Mouse (Mus musculus) heart, embryonic 13.5 days (tissue): ENCODE results near the gene Gm11077. TPM values are rescaled to one million over a fixed set of nuclear protein-coding genes. Genes with fewer than 3 reads are reported as not detected.

ENCODE experiments used
- ATAC-seq: fragments of 200-750 bp; cut with Nextera tagmentation; 2 replicates; pipeline ENCODE4 v1.8.0; 2017; ENCODE audit warnings: moderate TSS enrichment; ENCODE audit not compliant: insufficient number of reproducible peaks, low FRiP score, low TSS enrichment; ENCODE audit errors: extremely low read depth
- H3K27ac ChIP-seq: fragments of 300-500 bp; sonication (generic); replicated peaks from 2 replicates; pipeline ENCODE4 v1.5.1; 2015; ENCODE audit warnings: moderate library complexity, mild to moderate bottlenecking, inconsistent platforms
- H3K27me3 ChIP-seq: fragments of 300-500 bp; sonication (generic); replicated peaks from 2 replicates; pipeline ENCODE4 v1.6.1; 2015; ENCODE audit warnings: mild to moderate bottlenecking, inconsistent platforms
- H3K36me3 ChIP-seq: fragments of 300-500 bp; sonication (generic); 2 replicates; pipeline ENCODE4 v1.6.1; 2015; ENCODE audit warnings: mild to moderate bottlenecking, inconsistent platforms
- H3K4me1 ChIP-seq: fragments of 300-500 bp; sonication (generic); 2 replicates; pipeline ENCODE4 v1.6.1; 2015; ENCODE audit warnings: inconsistent platforms
- H3K4me2 ChIP-seq: fragments of 300-500 bp; sonication (generic); 2 replicates; pipeline ENCODE4 v1.6.1; 2015; ENCODE audit warnings: inconsistent platforms, mild to moderate bottlenecking, moderate library complexity
- H3K4me3 ChIP-seq: fragments of 300-500 bp; sonication (generic); 2 replicates; pipeline ENCODE4 v1.5.1; 2015; ENCODE audit warnings: moderate library complexity, mild to moderate bottlenecking, inconsistent platforms
- H3K9ac ChIP-seq: fragments of 300-500 bp; sonication (generic); 2 replicates; pipeline ENCODE4 v1.6.1; 2015; ENCODE audit warnings: inconsistent platforms, mild to moderate bottlenecking, moderate library complexity
- H3K9me3 ChIP-seq: fragments of 300-500 bp; sonication (generic); 2 replicates; pipeline ENCODE4 v1.6.1; 2016; ENCODE audit warnings: inconsistent platforms
- WGBS: fragments of 180-500 bp; shearing (Covaris S2); methylation state at CpG from one replicate; pipeline ENCODE4 v1.1.7; 2015; ENCODE audit warnings: mixed read lengths; 5-methylcytosine and 5-hydroxymethylcytosine counted together
- polyA plus RNA-seq: library from polyadenylated mRNA; unstranded; fragments of >200 nt; fragmentation: Nextera tagmentation; extraction: Ambion mirVana; gene quantifications from 2 replicates; pipeline ENCODE4 v1.2.1, GENCODE M21; 2015

The Gm11077 gene
- polyA plus RNA-seq, 1 experiment from 2014 or later = not detected

GRCm38 (mm10) chr6:140798841-140799240 is 69.8 kb downstream of the Gm11077 start:
- Histone ChIP-seq H3K9me3 (no peaks in the 10 kb centered on the region), H3K4me1 (no peaks in the 10 kb centered on the region), H3K4me3 (no peak overlapping the region), H3K9ac (no peak overlapping the region), H3K27ac (no peak overlapping the region), H3K27me3 (no peaks in the 10 kb centered on the region), H3K4me2 (no peak overlapping the region), H3K36me3 (no peaks in the 10 kb centered on the region)
- no peak for ATAC-seq
- 63% methylated on average over 3 of the region's 3 CpGs for WGBS

DNA sequence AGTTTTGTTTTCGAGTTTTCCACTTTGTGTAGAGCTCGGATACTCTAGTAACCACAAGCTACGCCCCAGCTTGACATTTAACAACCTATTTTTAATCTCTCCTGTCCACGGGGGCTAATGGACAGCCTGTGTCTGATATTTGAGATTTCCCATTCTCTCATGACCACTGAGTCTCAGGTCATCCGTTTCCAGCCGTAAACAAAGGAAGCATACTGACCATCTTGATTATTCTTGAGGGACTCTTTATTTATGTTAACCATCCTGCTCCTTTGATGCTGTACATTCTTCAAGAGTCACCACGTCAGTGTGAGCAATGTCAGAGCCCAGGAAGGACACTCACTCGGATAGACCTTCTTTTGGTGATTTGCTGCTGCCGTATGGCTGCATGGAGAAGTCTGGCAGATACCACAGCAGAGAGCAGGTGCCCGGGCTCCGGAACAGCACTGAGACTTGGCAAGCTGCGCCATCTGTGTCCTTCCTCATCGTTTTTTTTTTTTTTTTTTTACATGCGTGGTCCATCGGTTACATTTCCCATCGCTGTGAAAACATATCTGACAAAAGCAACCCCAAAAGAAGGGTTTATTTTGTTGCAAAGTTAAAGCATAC is 70.5 kb downstream of the Gm11077 start:
- H3K4me3 ChIP-seq = no peak overlapping the region
- no peaks in the 10 kb centered on the region for H3K4me1 ChIP-seq
- no peak overlapping the region for H3K4me2 ChIP-seq
- no peaks in the 10 kb centered on the region for H3K27me3 ChIP-seq
- no peak overlapping the region for H3K9ac ChIP-seq
- H3K9me3 ChIP-seq = no peaks in the 10 kb centered on the region
- 75% methylated on average over 16 of the region's 16 CpGs for WGBS
- no peak for ATAC-seq
- no peak overlapping the region for H3K27ac ChIP-seq
- H3K36me3 ChIP-seq = no peaks in the 10 kb centered on the region

DNA sequence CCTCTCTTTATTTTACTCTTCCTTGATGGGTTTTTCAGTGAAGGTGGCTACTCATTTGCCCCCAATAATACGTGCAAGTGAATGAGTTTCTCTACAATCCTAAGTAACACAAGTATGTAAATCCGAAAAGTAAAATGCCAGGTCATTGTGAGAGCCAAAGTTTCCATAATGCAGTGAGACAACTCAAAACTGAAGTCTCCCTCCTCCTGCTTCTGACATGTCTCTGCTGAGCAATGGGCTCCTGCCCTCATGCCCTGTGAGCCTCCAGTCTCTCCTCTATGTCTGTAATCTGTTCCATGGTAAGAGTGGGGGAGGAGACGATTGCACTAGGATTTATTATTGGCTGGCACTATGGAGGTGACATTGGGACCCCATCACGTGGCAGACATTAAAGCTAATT is 71.5 kb downstream of the Gm11077 start:
- Histone ChIP-seq H3K36me3 (no peaks in the 10 kb centered on the region), H3K9me3 (no peaks in the 10 kb centered on the region), H3K4me3 (no peak overlapping the region), H3K9ac (no peak overlapping the region), H3K4me1 (no peaks in the 10 kb centered on the region), H3K27me3 (no peaks in the 10 kb centered on the region), H3K4me2 (no peak overlapping the region), H3K27ac (no peak overlapping the region)
- 78% methylated on average over 4 of the region's 4 CpGs for WGBS
- ATAC-seq = no peak

Other genes starting within 250 kb of the Gm11077 start
- 6.7 and 7.2 TPM in 2 replicates for gene Aebp2, start 106.6 kb upstream of the Gm11077 start, polyA plus RNA-seq